Mouse (Mus musculus) brain, embryonic 14.5 days (tissue): ENCODE results near the gene 2310039H08Rik. TPM values are rescaled to one million over a fixed set of nuclear protein-coding genes. Genes with fewer than 3 reads are reported as not detected.

Experiments used
- DNase-seq: peaks from one replicate; pipeline ENCODE4 v3.0.0-alpha.2; 2011; ENCODE audit warnings: low read depth
- CTCF ChIP-seq: fragments of 200-500 bp; IDR thresholded peaks from 2 replicates; pipeline ENCODE4 v1.5.1; 2012; ENCODE audit warnings: inconsistent platforms, mild to moderate bottlenecking, moderate library complexity, borderline replicate concordance; ENCODE audit not compliant: insufficient read depth, insufficient read length; ENCODE audit errors: extremely low read depth
- POLR2A ChIP-seq: fragments of 200-500 bp; IDR thresholded peaks from 2 replicates; pipeline ENCODE4 v1.6.1; 2012; ENCODE audit warnings: mild to moderate bottlenecking, inconsistent platforms, borderline replicate concordance; ENCODE audit not compliant: poor library complexity, insufficient read depth, insufficient read length, severe bottlenecking; ENCODE audit errors: extremely low read depth
- polyA plus RNA-seq: library from polyadenylated mRNA; depleted of rRNA; stranded (reverse); fragments of >200 nt; gene quantifications from 2 replicates; pipeline ENCODE4 v1.2.3, GENCODE M21; 2012; rRNA removed

The 2310039H08Rik gene
- polyA plus RNA-seq, 1 experiment: 56.6 TPM

- DNase-seq: no peak
- no peak for TF ChIP-seq POLR2A
Observed at GRCm38 (mm10) chr17:46792963-46793362, 20.5 kb downstream of the 2310039H08Rik start.

GRCm38 (mm10) chr17:46796743-46797142 is 24.3 kb downstream of the 2310039H08Rik start:
- TF ChIP-seq POLR2A (no peak), CTCF (no peak)
- DNase-seq: no peak

- DNase-seq: no peak
- no peak for TF ChIP-seq POLR2A
- no peak for TF ChIP-seq CTCF
Observed at GRCm38 (mm10) chr17:46797386-46797785, 25.0 kb downstream of the 2310039H08Rik start.

- DNase-seq: no peak
- TF ChIP-seq POLR2A (no peak), CTCF (no peak)
Observed at GRCm38 (mm10) chr17:46799680-46800079, 27.2 kb downstream of the 2310039H08Rik start.

GRCm38 (mm10) chr17:46801761-46802160 is 29.3 kb downstream of the 2310039H08Rik start:
- no peak for DNase-seq
- TF ChIP-seq CTCF: no peak

GRCm38 (mm10) chr17:46808376-46808775 is 35.9 kb downstream of the 2310039H08Rik start:
- no peak for DNase-seq
- TF ChIP-seq CTCF (no peak), POLR2A (no peak)

GRCm38 (mm10) chr17:46809131-46809830 is 36.8 kb downstream of the 2310039H08Rik start:
- DNase-seq: no peak
- TF ChIP-seq CTCF (no peak), POLR2A (no peak)

- no peak for DNase-seq
- TF ChIP-seq CTCF (no peak), POLR2A (no peak)
Observed at GRCm38 (mm10) chr17:46810672-46811071, 38.2 kb downstream of the 2310039H08Rik start.

GRCm38 (mm10) chr17:46812442-46812841 is 40.0 kb downstream of the 2310039H08Rik start:
- TF ChIP-seq POLR2A (no peak), CTCF (no peak)
- DNase-seq: no peak

GRCm38 (mm10) chr17:46813637-46814036 is 41.2 kb downstream of the 2310039H08Rik start:
- no peak for DNase-seq
- no peak for TF ChIP-seq CTCF
- TF ChIP-seq POLR2A: no peak

GRCm38 (mm10) chr17:46814497-46814896 is 42.1 kb downstream of the 2310039H08Rik start:
- DNase-seq: no peak
- TF ChIP-seq POLR2A: no peak
- TF ChIP-seq CTCF: no peak

GRCm38 (mm10) chr17:46816306-46816705 is 43.9 kb downstream of the 2310039H08Rik start:
- TF ChIP-seq CTCF: no peak
- no peak for TF ChIP-seq POLR2A
- no peak for DNase-seq

GRCm38 (mm10) chr17:46817734-46818158 is 45.3 kb downstream of the 2310039H08Rik start:
- DNase-seq: no peak
- TF ChIP-seq POLR2A (no peak), CTCF (no peak)

- no peak for DNase-seq
- TF ChIP-seq CTCF (no peak), POLR2A (no peak)
Observed at GRCm38 (mm10) chr17:46820628-46821027, 48.2 kb downstream of the 2310039H08Rik start.

Other genes starting within 250 kb of the 2310039H08Rik start
- gene Cul9, start 226.2 kb upstream of the 2310039H08Rik start, polyA plus RNA-seq: 37.5 and 50.4 TPM in 2 replicates
- 83.2 and 87.6 TPM in 2 replicates for gene Srf, start 216.5 kb upstream of the 2310039H08Rik start, polyA plus RNA-seq
- 22.9 and 38.7 TPM in 2 replicates for gene Ptk7, start 143.1 kb upstream of the 2310039H08Rik start, polyA plus RNA-seq
- gene Klc4, start 126.6 kb upstream of the 2310039H08Rik start, polyA plus RNA-seq: 30.0 and 34.5 TPM in 2 replicates
- 47.2 and 53.1 TPM in 2 replicates for gene Mrpl2, start 126.4 kb upstream of the 2310039H08Rik start, polyA plus RNA-seq
- gene Cul7, start 122.3 kb upstream of the 2310039H08Rik start, polyA plus RNA-seq: 69.4 and 88.5 TPM in 2 replicates
- 36.7 and 37.2 TPM in 2 replicates for gene Rrp36, start 98.3 kb upstream of the 2310039H08Rik start, polyA plus RNA-seq
- 141 and 144 TPM in 2 replicates for gene Mea1, start 93.8 kb upstream of the 2310039H08Rik start, polyA plus RNA-seq
- 169 and 175 TPM in 2 replicates for gene Klhdc3, start 91.7 kb upstream of the 2310039H08Rik start, polyA plus RNA-seq
- 112 and 114 TPM in 2 replicates for gene Ppp2r5d, start 67.5 kb upstream of the 2310039H08Rik start, polyA plus RNA-seq
- gene Pex6, start 61.2 kb upstream of the 2310039H08Rik start, polyA plus RNA-seq: 46.7 and 58.5 TPM in 2 replicates
- gene Gnmt, start 43.5 kb upstream of the 2310039H08Rik start, polyA plus RNA-seq: 1.5 and 2.4 TPM in 2 replicates
- 55.2 and 55.9 TPM in 2 replicates for gene Cnpy3, start 20.4 kb upstream of the 2310039H08Rik start, polyA plus RNA-seq
- gene Ptcra, start 8.9 kb upstream of the 2310039H08Rik start, polyA plus RNA-seq: 0.08 and 0.11 TPM in 2 replicates
- 63.2 and 68.7 TPM in 2 replicates for gene Rpl7l1, start 10.0 kb downstream of the 2310039H08Rik start, polyA plus RNA-seq
- gene Bicral, start 85.8 kb downstream of the 2310039H08Rik start, polyA plus RNA-seq: 13.5 and 24.9 TPM in 2 replicates
- 33.7 and 40.8 TPM in 2 replicates for gene Tbcc, start 118.0 kb downstream of the 2310039H08Rik start, polyA plus RNA-seq
- 0.03 TPM in 1 of 2 replicates, not detected in the other for gene Prph2, start 137.8 kb downstream of the 2310039H08Rik start, polyA plus RNA-seq
- 32.8 and 41.3 TPM in 2 replicates for gene Ubr2, start 237.9 kb downstream of the 2310039H08Rik start, polyA plus RNA-seq